In genomic region chr10:71237516-71238239, GRCm38 (mm10) we compare ENCODE assay signal across 8 mouse cellular contexts. TPM values are rescaled to one million over a fixed set of nuclear protein-coding genes. Genes with fewer than 3 reads are reported as not detected.
DNase-seq lines count a peak whose midpoint lies in the region; ATAC-seq and TF ChIP-seq lines count a peak whose summit lies in the region.

No protein-coding gene starts in this region.

- intact Hi-C loops in left cerebral cortex, postnatal 10 days (cut with DNase I): loop anchor here (5.0 kb wide), 1 partner anchor 45 kb away; no protein-coding TSS in a partner anchor

- H3K27ac ChIP-seq in cortical plate, adult 2 months (ENCODE audit: insufficient read depth, low read length): peak overlapping the region; percentile 58

- H3K4me1 ChIP-seq in cortical plate, adult 2 months (ENCODE audit: control insufficient read depth, insufficient read depth, low read length): no peaks in the 10 kb centered on the region

- no peak for TF ChIP-seq CTCF in cortical plate, adult 2 months (IDR thresholded peaks at IDR 0.05; ENCODE audit: extremely low read depth, insufficient read depth, low read length)

- peak overlapping the region; percentile 82 for H3K4me3 ChIP-seq in cortical plate, adult 2 months (ENCODE audit: insufficient read depth, low read length)

- DNase-seq in gastrocnemius, postnatal 10 days: peak; percentile 96
- DNase-seq in left cerebral cortex, postnatal 10 days (ENCODE audit: extremely low spot score in 1 of 2, low spot score in 2 of 2): peak; percentile 90 to 97
- peak; percentile 96 for DNase-seq in right cerebral cortex, postnatal 25 days
- peak; percentile 95 to 97 for DNase-seq in urinary bladder, postnatal 4 days (ENCODE audit: low spot score in 2 of 2)

- TF ChIP-seq POLR2A in cortical plate, adult 2 months (IDR thresholded peaks at IDR 0.05; ENCODE audit: extremely low read depth, insufficient read depth, low read length): peak; percentile 74

- peak; percentile 75 for ATAC-seq in activated CD4-positive, CD25-positive, alpha-beta regulatory T cell, adult 4 months
- ATAC-seq in inflammation-experienced regulatory T-cells, adult 6 months: peak; percentile 83
- ATAC-seq in megakaryocyte-erythroid progenitor cell, adult 5-6 weeks (replicated peaks; ENCODE audit: low FRiP score, low TSS enrichment, poor library complexity, severe bottlenecking): peak; percentile 96

RNA-seq across cellular contexts. Expression of gene Tfam, which starts 0.4 kb away (rescaled TPM):
- polyA plus RNA-seq in activated CD4-positive, CD25-positive, alpha-beta regulatory T cell, adult 4 months (2017; shearing (Covaris generic)): 10 to 100 TPM; 78.5 to 88.7 TPM
- 19.4 and 20.0 TPM in 2 replicates for polyA plus RNA-seq in cortical plate, adult 2 months (2012; rRNA removed)
- 10 to 100 TPM; 48.1 to 53.0 TPM for total RNA-seq in gastrocnemius, postnatal 10 days (2021)
- polyA plus RNA-seq in inflammation-experienced regulatory T-cells, adult 6 months (2017; shearing (Covaris generic)): 100 to 1,000 TPM in 1 of 3 experiments, 10 to 100 TPM in 2; 92.5 to 100 (median 93.8) TPM
- total RNA-seq in left cerebral cortex, postnatal 10 days (2021): 10 to 100 TPM; 35.0 to 35.2 TPM
- 45.5 and 81.4 TPM in 2 replicates for total RNA-seq in megakaryocyte-erythroid progenitor cell, adult 5-6 weeks (2014; fragmentation: Nextera tagmentation)
- 177 and 190 TPM in 2 replicates for total RNA-seq in megakaryocyte-erythroid progenitor cell, adult 5-6 weeks (2017)

RNA-seq across cellular contexts. Expression of gene Ube2d1, which starts 47.4 kb away (rescaled TPM):
- polyA plus RNA-seq in activated CD4-positive, CD25-positive, alpha-beta regulatory T cell, adult 4 months (2017; shearing (Covaris generic)): 10 to 100 TPM; 17.8 to 19.7 TPM
- 104 TPM in 2 replicates for polyA plus RNA-seq in cortical plate, adult 2 months (2012; rRNA removed)
- 100 to 1,000 TPM; 141 to 158 TPM for total RNA-seq in gastrocnemius, postnatal 10 days (2021)
- 10 to 100 TPM; 17.3 to 22.4 (median 21.3) TPM for polyA plus RNA-seq in inflammation-experienced regulatory T-cells, adult 6 months (2017; shearing (Covaris generic))
- total RNA-seq in left cerebral cortex, postnatal 10 days (2021): 10 to 100 TPM; 76.3 to 90.5 TPM
- total RNA-seq in megakaryocyte-erythroid progenitor cell, adult 5-6 weeks (2014; fragmentation: Nextera tagmentation): 21.4 and 24.8 TPM in 2 replicates
- total RNA-seq in megakaryocyte-erythroid progenitor cell, adult 5-6 weeks (2017): 7.8 and 12.4 TPM in 2 replicates

Comparison
In these comparisons a context has a peak if more than half of its experiments do, and no peak if none do; other contexts are left out.
1. Peak in every context shown above with its lines: DNase-seq, ATAC-seq, H3K4me3 ChIP-seq and H3K27ac ChIP-seq.